Mouse (Mus musculus): ENCODE measurements around the gene Rad51c.

DNA sequence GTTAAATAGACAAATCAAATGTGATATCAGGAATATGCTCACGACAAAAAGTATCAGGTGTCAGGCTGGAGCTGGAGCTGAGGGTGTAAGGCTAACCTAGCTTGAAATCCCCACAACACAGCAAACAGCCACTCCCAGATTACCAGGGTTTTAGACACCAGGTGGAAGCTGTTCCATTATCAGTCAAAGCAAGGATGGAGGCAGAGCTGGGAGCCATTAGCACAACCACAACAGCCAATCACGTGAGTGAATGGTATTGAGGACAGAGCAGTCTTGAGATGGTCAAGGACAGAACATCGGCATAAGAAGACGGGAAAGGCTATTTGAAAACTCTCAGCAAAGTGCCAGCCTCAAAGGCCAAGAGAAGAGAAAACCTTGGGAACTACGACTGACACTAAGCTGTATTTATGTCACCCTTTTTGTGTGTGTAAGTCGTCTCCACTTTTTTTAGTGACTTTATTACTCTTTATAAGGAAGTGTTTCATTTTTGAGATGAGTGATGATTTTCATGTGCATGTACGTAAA lies 51.0 kb downstream of the Rad51c start:
- TF ChIP-seq POLR2A (IDR thresholded peaks at IDR 0.05; ENCODE audit: control insufficient read depth, extremely low read depth, insufficient read depth, low read length, poor library complexity) (no peak), CTCF (IDR thresholded peaks at IDR 0.05; ENCODE audit: borderline replicate concordance, control insufficient read depth, extremely low read depth, insufficient read depth, low read length, poor library complexity) (no peak)
